Mouse (Mus musculus): ENCODE measurements around the gene Srsf2. TPM values are rescaled to one million over a fixed set of nuclear protein-coding genes. Genes with fewer than 3 reads are reported as not detected.
"Not testable (repeated sequence)": the region's sequence is repeated elsewhere in the genome, so short reads cannot be mapped to it uniquely, and the experiment has no call there.

The Srsf2 gene
- total RNA-seq (2014; fragmentation: Nextera tagmentation) (786 and 910 TPM in 2 replicates), total RNA-seq (2017) (484 and 801 TPM in 2 replicates), polyA plus RNA-seq (2012) (1,600 and 2,011 TPM in 2 replicates)

- no peaks in the 10 kb centered on the region for H3K27me3 ChIP-seq (ENCODE audit: insufficient read depth, low read length)
- no peaks in the 10 kb centered on the region for H3K9me3 ChIP-seq (replicated peaks)
- TF ChIP-seq POLR2AphosphoS5 (IDR thresholded peaks at IDR 0.05; ENCODE audit: insufficient replicate concordance, low read depth, low read length) (peak; percentile 97), TAL1 (conservative IDR thresholded peaks at IDR 0.05; ENCODE audit: low read depth, low read length) (no peak)
- H3K36me3 ChIP-seq (replicated peaks), result peaks cover 51% of the 10 kb centered on the region
- H3K4me3 ChIP-seq (ENCODE audit: low read depth, low read length), result peak within 1 kb of the TSS; percentile 99
- H3K4me1 ChIP-seq (ENCODE audit: insufficient read depth, low read depth, low read length), result peaks cover 29% of the 10 kb centered on the region
- ATAC-seq (ENCODE audit: extremely low read depth, insufficient number of reproducible peaks, low FRiP score, poor library complexity, severe bottlenecking) (peak; percentile 82), DNase-seq (ENCODE audit: low spot score) (peak; percentile 93)
These were observed at the start of gene Srsf2 for GRCm38 (mm10) chr11:116852891-116853511. Gene Srsf2, minus strand, starts transcription at chr11:116853094.

- H3K4me3 ChIP-seq (ENCODE audit: low read depth, low read length); ATAC-seq (ENCODE audit: extremely low read depth, insufficient number of reproducible peaks, low FRiP score, poor library complexity, severe bottlenecking); H3K9me3 ChIP-seq (replicated peaks); H3K36me3 ChIP-seq (replicated peaks); DNase-seq (ENCODE audit: low spot score); H3K4me1 ChIP-seq (ENCODE audit: insufficient read depth, low read depth, low read length): not testable (repeated sequence)
- H3K27me3 ChIP-seq (ENCODE audit: insufficient read depth, low read length), result peaks cover 19% of the 10 kb centered on the region
These were observed 49.7 kb upstream of the Srsf2 start for GRCm38 (mm10) chr11:116902588-116902987.

- Histone ChIP-seq H3K27me3 (ENCODE audit: insufficient read depth, low read length) (peaks cover 18% of the 10 kb centered on the region), H3K9me3 (replicated peaks) (no peaks in the 10 kb centered on the region)
These were observed 46.4 kb upstream of the Srsf2 start for GRCm38 (mm10) chr11:116899247-116899646.

DNA sequence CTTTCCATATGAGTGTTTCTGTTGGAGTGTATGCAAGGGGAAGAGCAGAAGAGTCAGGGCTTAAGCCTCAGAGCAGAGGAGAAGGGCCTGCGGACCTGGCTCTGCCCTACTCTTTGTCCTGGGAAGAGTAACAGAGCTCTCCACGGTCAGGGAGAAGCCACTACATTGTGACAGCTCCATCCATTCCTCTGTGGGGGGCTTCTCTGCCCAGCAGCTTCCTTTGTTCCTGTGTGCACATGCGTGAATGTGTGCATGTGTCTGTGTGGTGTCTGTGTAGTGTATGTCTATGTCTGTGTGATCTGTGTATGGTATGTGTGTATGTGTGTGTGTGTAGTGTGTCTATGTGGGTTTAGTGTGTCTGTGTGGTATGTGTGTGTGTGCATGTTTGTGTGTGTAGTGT, 42.5 kb upstream of the Srsf2 start:
- DNase-seq (ENCODE audit: low spot score) (no peak), ATAC-seq (ENCODE audit: extremely low read depth, insufficient number of reproducible peaks, low FRiP score, poor library complexity, severe bottlenecking) (no peak)
- TF ChIP-seq TAL1 (conservative IDR thresholded peaks at IDR 0.05; ENCODE audit: low read depth, low read length), result no peak
- no peak for TF ChIP-seq CTCF (IDR thresholded peaks at IDR 0.05; ENCODE audit: low read depth, low read length)
- TF ChIP-seq GATA1 (IDR thresholded peaks at IDR 0.05; ENCODE audit: borderline replicate concordance, low read length), result no peak
- no peak for TF ChIP-seq GATA2 (IDR thresholded peaks at IDR 0.05; ENCODE audit: borderline replicate concordance, low read depth, low read length)
- no peak for TF ChIP-seq POLR2AphosphoS5 (IDR thresholded peaks at IDR 0.05; ENCODE audit: insufficient replicate concordance, low read depth, low read length)
- Histone ChIP-seq H3K36me3 (replicated peaks) (no peaks in the 10 kb centered on the region), H3K9me3 (replicated peaks) (no peaks in the 10 kb centered on the region), H3K4me3 (ENCODE audit: low read depth, low read length) (no peak overlapping the region), H3K4me1 (ENCODE audit: insufficient read depth, low read depth, low read length) (peaks cover 8% of the 10 kb centered on the region; the same call in 1 of the 2 replicates), H3K27me3 (ENCODE audit: insufficient read depth, low read length) (peaks cover 15% of the 10 kb centered on the region)

More at GRCm38 (mm10) chr11:116899247-116899646, 46.4 kb upstream of the Srsf2 start:
- DNase-seq (ENCODE audit: low spot score), result no peak
- TF ChIP-seq GATA1 (IDR thresholded peaks at IDR 0.05; ENCODE audit: borderline replicate concordance, low read length), result no peak
- no peak for TF ChIP-seq GATA2 (IDR thresholded peaks at IDR 0.05; ENCODE audit: borderline replicate concordance, low read depth, low read length)
- no peak for TF ChIP-seq CTCF (IDR thresholded peaks at IDR 0.05; ENCODE audit: low read depth, low read length)
- no peak for TF ChIP-seq POLR2AphosphoS5 (IDR thresholded peaks at IDR 0.05; ENCODE audit: insufficient replicate concordance, low read depth, low read length)
- TF ChIP-seq TAL1 (conservative IDR thresholded peaks at IDR 0.05; ENCODE audit: low read depth, low read length), result no peak
- ATAC-seq (ENCODE audit: extremely low read depth, insufficient number of reproducible peaks, low FRiP score, poor library complexity, severe bottlenecking), result no peak
- no peaks in the 10 kb centered on the region for H3K36me3 ChIP-seq (replicated peaks)
- peaks cover 1% of the 10 kb centered on the region; the same call in 1 of the 2 replicates for H3K4me1 ChIP-seq (ENCODE audit: insufficient read depth, low read depth, low read length)
- no peak overlapping the region for H3K4me3 ChIP-seq (ENCODE audit: low read depth, low read length)

- TF ChIP-seq CTCF (IDR thresholded peaks at IDR 0.05; ENCODE audit: low read depth, low read length), result no peak
- no peak for TF ChIP-seq TAL1 (conservative IDR thresholded peaks at IDR 0.05; ENCODE audit: low read depth, low read length)
- no peak for TF ChIP-seq GATA1 (IDR thresholded peaks at IDR 0.05; ENCODE audit: borderline replicate concordance, low read length)
- TF ChIP-seq GATA2 (IDR thresholded peaks at IDR 0.05; ENCODE audit: borderline replicate concordance, low read depth, low read length), result no peak
- no peak for TF ChIP-seq POLR2AphosphoS5 (IDR thresholded peaks at IDR 0.05; ENCODE audit: insufficient replicate concordance, low read depth, low read length)
- Histone ChIP-seq H3K4me1 (ENCODE audit: insufficient read depth, low read depth, low read length) (peaks cover 8% of the 10 kb centered on the region; the same call in 1 of the 2 replicates), H3K9me3 (replicated peaks) (no peaks in the 10 kb centered on the region), H3K27me3 (ENCODE audit: insufficient read depth, low read length) (peaks cover 18% of the 10 kb centered on the region), H3K4me3 (ENCODE audit: low read depth, low read length) (no peak overlapping the region), H3K36me3 (replicated peaks) (no peaks in the 10 kb centered on the region)
- no peak for DNase-seq (ENCODE audit: low spot score)
- no peak for ATAC-seq (ENCODE audit: extremely low read depth, insufficient number of reproducible peaks, low FRiP score, poor library complexity, severe bottlenecking)
These were observed 40.9 kb upstream of the Srsf2 start for GRCm38 (mm10) chr11:116893532-116894442.

DNA sequence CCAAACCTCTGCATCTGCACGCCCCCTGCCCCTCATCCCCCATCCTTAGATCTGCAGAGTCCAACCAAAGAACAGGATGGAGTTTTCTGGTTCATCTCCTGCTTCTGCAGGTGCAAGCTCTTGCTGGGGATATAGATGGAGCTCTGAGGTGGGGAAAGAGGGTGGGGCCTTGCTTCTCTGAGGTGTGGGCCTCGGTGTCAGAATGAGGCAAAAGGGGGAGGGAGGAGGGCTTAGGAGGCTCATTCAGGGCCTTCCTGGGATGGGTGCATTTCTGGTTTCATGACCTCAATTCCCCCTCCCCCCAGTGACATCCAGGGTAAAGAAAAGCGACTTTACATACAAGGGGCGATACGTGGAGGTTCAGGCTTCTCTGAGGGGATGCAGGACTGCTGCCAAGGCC, 34.2 kb upstream of the Srsf2 start:
- DNase-seq (ENCODE audit: low spot score) (no peak), ATAC-seq (ENCODE audit: extremely low read depth, insufficient number of reproducible peaks, low FRiP score, poor library complexity, severe bottlenecking) (no peak)

More for the DNA sequence above, 34.2 kb upstream of the Srsf2 start:
- Histone ChIP-seq H3K36me3 (replicated peaks) (no peaks in the 10 kb centered on the region), H3K4me1 (ENCODE audit: insufficient read depth, low read depth, low read length) (peaks cover 4% of the 10 kb centered on the region; the same call in 1 of the 2 replicates), H3K4me3 (ENCODE audit: low read depth, low read length) (no peak overlapping the region), H3K9me3 (replicated peaks) (no peaks in the 10 kb centered on the region), H3K27me3 (ENCODE audit: insufficient read depth, low read length) (peaks cover 29% of the 10 kb centered on the region)
- TF ChIP-seq GATA1 (IDR thresholded peaks at IDR 0.05; ENCODE audit: borderline replicate concordance, low read length) (no peak), POLR2AphosphoS5 (IDR thresholded peaks at IDR 0.05; ENCODE audit: insufficient replicate concordance, low read depth, low read length) (no peak), CTCF (IDR thresholded peaks at IDR 0.05; ENCODE audit: low read depth, low read length) (no peak), TAL1 (conservative IDR thresholded peaks at IDR 0.05; ENCODE audit: low read depth, low read length) (no peak), GATA2 (IDR thresholded peaks at IDR 0.05; ENCODE audit: borderline replicate concordance, low read depth, low read length) (no peak)

All from G1E (cell line).